Mouse (Mus musculus) erythroblast, embryonic 14.5 days (primary cell): ENCODE measurements around the gene Wdr38. TPM values are rescaled to one million over a fixed set of nuclear protein-coding genes. Genes with fewer than 3 reads are reported as not detected.

Source experiments
- H3K27me3 ChIP-seq: 2 replicates; pipeline ENCODE4 v1.6.1; 2012; ENCODE audit warnings: inconsistent platforms; ENCODE audit not compliant: control insufficient read depth
- H3K36me3 ChIP-seq: 2 replicates; pipeline ENCODE4 v1.6.1; 2012; ENCODE audit warnings: mild to moderate bottlenecking, inconsistent platforms; ENCODE audit not compliant: control insufficient read depth
- H3K4me1 ChIP-seq: 2 replicates; pipeline ENCODE4 v1.6.1; 2012; ENCODE audit warnings: inconsistent platforms; ENCODE audit not compliant: control insufficient read depth
- H3K4me3 ChIP-seq: replicated peaks from 2 replicates; pipeline ENCODE3; 2012; ENCODE audit warnings: moderate library complexity, mild to moderate bottlenecking, inconsistent platforms
- H3K9me3 ChIP-seq: 2 replicates; pipeline ENCODE4 v1.6.1; 2012; ENCODE audit warnings: low read length, inconsistent platforms, mixed read lengths; ENCODE audit not compliant: control insufficient read depth
- GATA1 ChIP-seq: IDR thresholded peaks from 2 replicates; pipeline ENCODE4 v1.6.1; 2012; ENCODE audit warnings: low read length, inconsistent platforms, mixed read lengths
- TAL1 ChIP-seq: IDR thresholded peaks from 3 replicates; pipeline ENCODE4 v1.6.1; 2012; ENCODE audit warnings: low read length, inconsistent platforms, mixed read lengths
- polyA plus RNA-seq: library from polyadenylated mRNA; stranded (reverse); fragments of >175 nt; gene quantifications from 2 replicates; pipeline ENCODE4 v1.2.3, GENCODE M21; 2012

Gene Wdr38
- polyA plus RNA-seq, 1 experiment, result not detected

- H3K9me3 ChIP-seq, result no peaks in the 10 kb centered on the region
These were observed 24.1 kb upstream of the Wdr38 start for GRCm38 (mm10) chr2:38973223-38973622.

GRCm38 (mm10) chr2:38973701-38974100 is 23.6 kb upstream of the Wdr38 start:
- TF ChIP-seq GATA1, result no peak
- no peak for TF ChIP-seq TAL1
- no peaks in the 10 kb centered on the region for H3K9me3 ChIP-seq
- H3K4me1 ChIP-seq, result peaks cover 56% of the 10 kb centered on the region
- H3K36me3 ChIP-seq, result no peaks in the 10 kb centered on the region
- no peak overlapping the region for H3K4me3 ChIP-seq
- H3K27me3 ChIP-seq, result peaks cover 16% of the 10 kb centered on the region

More at GRCm38 (mm10) chr2:38973223-38973622, 24.1 kb upstream of the Wdr38 start:
- TF ChIP-seq GATA1 (no peak), TAL1 (no peak)
- H3K36me3 ChIP-seq, result no peaks in the 10 kb centered on the region
- peaks cover 56% of the 10 kb centered on the region for H3K4me1 ChIP-seq
- H3K4me3 ChIP-seq, result no peak overlapping the region
- peaks cover 16% of the 10 kb centered on the region for H3K27me3 ChIP-seq

GRCm38 (mm10) chr2:38974171-38974570 is 23.1 kb upstream of the Wdr38 start:
- TF ChIP-seq TAL1 (no peak), GATA1 (no peak)
- Histone ChIP-seq H3K4me3 (no peak overlapping the region), H3K27me3 (peaks cover 16% of the 10 kb centered on the region), H3K9me3 (no peaks in the 10 kb centered on the region), H3K4me1 (peaks cover 52% of the 10 kb centered on the region), H3K36me3 (no peaks in the 10 kb centered on the region)

DNA sequence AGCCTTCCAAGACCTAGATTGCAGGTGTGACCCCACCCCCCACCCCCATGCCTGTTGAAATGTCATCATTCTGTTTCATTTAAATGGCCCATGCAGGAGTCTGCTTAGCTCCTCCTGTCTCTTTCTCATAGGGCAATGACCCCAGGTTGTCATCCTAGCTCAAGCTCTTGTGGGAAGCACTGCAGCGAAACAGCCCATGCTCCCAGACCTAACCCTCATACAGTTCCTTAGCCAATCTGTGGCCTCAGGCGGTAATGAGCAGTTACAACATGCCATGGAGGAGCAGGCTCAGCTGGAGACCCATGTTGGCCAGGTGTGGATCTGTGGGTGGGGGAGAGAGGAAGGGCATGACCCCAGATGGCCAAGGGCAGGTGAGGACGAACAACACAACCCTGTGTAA is 22.1 kb upstream of the Wdr38 start:
- Histone ChIP-seq H3K4me1 (peaks cover 43% of the 10 kb centered on the region), H3K9me3 (no peaks in the 10 kb centered on the region)

GRCm38 (mm10) chr2:38975941-38976805 is 21.1 kb upstream of the Wdr38 start:
- TF ChIP-seq GATA1 (no peak), TAL1 (no peak)
- H3K9me3 ChIP-seq, result no peaks in the 10 kb centered on the region
- H3K4me3 ChIP-seq, result no peak overlapping the region
- H3K36me3 ChIP-seq, result no peaks in the 10 kb centered on the region
- peaks cover 33% of the 10 kb centered on the region for H3K4me1 ChIP-seq
- peaks cover 24% of the 10 kb centered on the region for H3K27me3 ChIP-seq

More for the DNA sequence above, 22.1 kb upstream of the Wdr38 start:
- Histone ChIP-seq H3K27me3 (peaks cover 20% of the 10 kb centered on the region), H3K36me3 (no peaks in the 10 kb centered on the region), H3K4me3 (no peak overlapping the region)
- TF ChIP-seq GATA1 (no peak), TAL1 (no peak)

DNA sequence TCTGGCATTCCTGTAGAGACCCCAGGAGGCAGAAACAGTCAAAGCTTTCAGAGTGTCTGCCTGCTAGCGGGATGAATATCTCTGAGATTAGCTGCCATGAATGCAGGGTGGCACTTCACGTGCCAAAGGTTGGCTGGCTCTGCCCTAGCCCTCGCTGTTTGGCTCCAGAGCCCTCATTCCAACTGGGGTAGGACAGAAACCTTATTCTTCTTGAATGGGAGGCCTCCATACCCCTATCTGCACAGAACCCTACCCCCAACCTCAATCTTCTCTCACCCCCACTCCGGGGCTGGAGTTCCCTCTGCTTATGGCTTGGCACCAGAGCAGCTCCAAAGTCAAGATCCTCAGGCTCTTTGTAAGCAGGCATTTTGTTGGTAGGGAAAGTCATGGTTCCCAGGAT is 19.4 kb upstream of the Wdr38 start:
- H3K4me3 ChIP-seq, result no peak overlapping the region
- TF ChIP-seq GATA1, result no peak
- TF ChIP-seq TAL1, result no peak
- no peaks in the 10 kb centered on the region for H3K36me3 ChIP-seq
- no peaks in the 10 kb centered on the region for H3K9me3 ChIP-seq
- peaks cover 26% of the 10 kb centered on the region for H3K27me3 ChIP-seq
- H3K4me1 ChIP-seq, result peaks cover 24% of the 10 kb centered on the region

DNA sequence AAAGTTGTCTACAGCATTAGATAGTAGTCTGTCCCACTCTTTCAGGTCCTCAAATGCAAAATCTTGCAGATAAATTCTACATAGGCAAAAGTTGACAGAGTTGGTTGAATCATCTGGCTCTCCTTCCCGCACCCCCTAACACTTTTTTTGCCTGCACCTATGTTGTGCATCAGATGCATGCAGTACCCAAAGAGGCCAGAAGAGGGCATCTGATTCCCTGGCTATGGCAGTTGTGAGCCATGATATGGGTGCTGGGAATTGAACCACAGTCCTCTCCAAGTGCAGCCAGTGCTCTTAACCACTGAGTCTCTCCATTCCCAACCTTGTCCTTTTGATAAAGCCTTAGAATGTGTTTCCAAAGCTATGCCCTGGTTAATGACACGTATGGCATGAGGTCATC is 13.8 kb upstream of the Wdr38 start:
- Histone ChIP-seq H3K27me3 (peaks cover 10% of the 10 kb centered on the region), H3K4me1 (peaks cover 22% of the 10 kb centered on the region), H3K36me3 (no peaks in the 10 kb centered on the region), H3K4me3 (no peak overlapping the region), H3K9me3 (peaks cover 19% of the 10 kb centered on the region)
- TF ChIP-seq GATA1 (no peak), TAL1 (no peak)

DNA sequence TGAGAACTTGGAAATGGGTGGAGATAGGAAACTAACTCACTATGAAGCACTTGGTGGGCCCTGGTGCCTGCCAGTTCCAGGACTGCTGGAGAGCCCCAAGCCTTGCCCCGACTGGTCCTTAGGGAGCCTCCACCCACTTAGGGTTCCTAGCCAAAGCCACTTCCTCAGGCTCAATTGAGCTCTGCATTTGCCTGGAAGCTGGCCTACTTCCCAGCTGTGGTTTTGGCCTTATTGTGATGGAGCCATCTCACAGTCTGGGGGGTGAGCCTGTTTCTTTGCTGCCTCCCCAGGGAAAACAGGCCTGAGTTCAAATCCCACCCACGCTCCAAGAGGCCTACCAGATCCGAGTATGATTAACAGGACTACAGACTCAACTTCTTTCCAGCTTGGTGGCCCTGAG is 10.7 kb upstream of the Wdr38 start:
- TF ChIP-seq GATA1 (no peak), TAL1 (no peak)
- H3K9me3 ChIP-seq, result peaks cover 19% of the 10 kb centered on the region
- H3K4me3 ChIP-seq, result no peak overlapping the region
- peaks cover 46% of the 10 kb centered on the region for H3K4me1 ChIP-seq
- peaks cover 2% of the 10 kb centered on the region; the same call in 1 of the 2 replicates for H3K27me3 ChIP-seq
- no peaks in the 10 kb centered on the region for H3K36me3 ChIP-seq

DNA sequence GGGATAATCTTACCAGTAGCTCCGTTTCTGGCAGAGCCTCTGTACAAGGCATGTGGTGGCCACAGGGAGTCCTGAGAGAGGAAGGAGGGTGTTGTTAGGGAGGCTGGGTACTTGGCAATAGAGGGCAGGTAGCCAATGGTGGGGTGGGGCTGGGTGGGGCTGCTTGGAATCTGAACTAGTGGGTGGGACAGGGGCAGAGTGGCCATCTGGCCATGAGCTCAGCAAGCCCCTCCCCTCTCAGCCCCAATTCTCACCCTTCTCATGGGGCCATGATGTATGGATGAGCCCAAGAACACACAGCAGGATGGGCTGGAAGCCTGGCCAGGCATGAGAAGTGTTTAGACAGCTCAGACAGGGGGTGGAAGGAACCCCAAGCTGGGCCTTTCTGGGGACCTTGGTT is 9.9 kb upstream of the Wdr38 start:
- TF ChIP-seq GATA1 (no peak), TAL1 (no peak)
- Histone ChIP-seq H3K9me3 (peaks cover 19% of the 10 kb centered on the region), H3K27me3 (no peaks in the 10 kb centered on the region; the same call in 1 of the 2 replicates), H3K36me3 (no peaks in the 10 kb centered on the region), H3K4me3 (no peak overlapping the region), H3K4me1 (peaks cover 53% of the 10 kb centered on the region)
